Mouse (Mus musculus): Measurements from ENCODE around the gene Rara.

DNA sequence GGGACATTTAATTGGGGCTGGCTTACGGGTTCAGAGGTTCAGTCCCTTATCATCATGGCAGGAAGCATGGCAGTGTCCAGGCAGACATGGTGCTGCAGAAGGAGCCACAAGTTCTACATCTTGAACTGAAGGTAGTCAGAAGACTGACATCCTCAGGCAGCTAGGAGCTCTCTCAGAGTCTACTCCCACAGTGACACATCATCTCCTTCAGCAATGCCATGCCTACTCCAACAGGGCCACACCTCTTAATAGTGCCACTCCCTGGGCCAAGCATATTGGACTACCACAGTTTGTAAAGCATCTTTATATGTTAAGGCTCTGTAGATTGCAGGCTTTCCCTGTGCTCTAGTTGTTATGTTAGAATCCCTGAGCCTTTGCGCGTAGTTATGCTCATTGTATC is 39.9 kb upstream of the Rara start:
- no peak for TF ChIP-seq POLR2A (IDR thresholded peaks at IDR 0.05; ENCODE audit: extremely low read depth, insufficient read depth, low read length)
- no peak for TF ChIP-seq CTCF (IDR thresholded peaks at IDR 0.05; ENCODE audit: extremely low read depth, insufficient read depth, low read length)
